In the genomic region with DNA sequence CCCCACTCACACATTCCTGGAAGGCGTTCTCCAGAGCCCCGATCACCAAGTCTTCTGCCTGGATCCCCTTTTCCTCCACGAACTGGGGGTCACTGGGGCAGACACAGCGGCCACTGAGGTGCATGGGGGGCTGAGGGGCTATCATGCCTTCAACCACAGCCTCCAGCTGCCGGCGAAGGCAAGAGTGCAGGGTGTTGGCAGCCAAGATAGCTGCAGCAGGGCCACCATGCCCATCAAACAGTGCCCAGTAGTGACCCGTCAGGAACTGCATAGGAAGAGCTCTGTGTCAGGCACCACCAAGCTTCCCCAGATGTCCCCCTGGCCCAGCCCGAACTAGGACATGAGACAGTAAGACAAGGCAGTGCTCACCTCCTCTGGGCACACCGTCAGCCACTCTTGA, we compare ENCODE assay signal across 12 mouse cellular contexts. TPM values are rescaled to one million over a fixed set of nuclear protein-coding genes. Genes with fewer than 3 reads are reported as not detected.
DNase-seq lines count a peak whose midpoint lies in the region; ATAC-seq and TF ChIP-seq lines count a peak whose summit lies in the region.
"Had no signal": no experiment of that assay in that cellular context is flagged by ENCODE, and none has a peak within 500 bp of the region (broad histone marks: within the 10 kb centered on the region; RNA-seq: fewer than 3 reads in every experiment).

No protein-coding gene starts in this region.

- peaks cover 9% of the 10 kb centered on the region; the same call in 1 of the 2 replicates for H3K36me3 ChIP-seq in intestine, embryonic 15.5 days
- H3K36me3 ChIP-seq in intestine, postnatal 0 days (ENCODE audit: control insufficient read depth, insufficient read depth), result no peaks in the 10 kb centered on the region
- peaks cover 30 to 39% of the 10 kb centered on the region in 2 experiments for H3K36me3 ChIP-seq in CH12.LX (replicated peaks in 1 of 2; ENCODE audit: control insufficient read depth in 1 of 2, insufficient read depth in 1 of 2, low read length in 1 of 2)
- H3K36me3 ChIP-seq in E14TG2a.4 (ENCODE audit: insufficient read depth, low read length), result peaks cover 50% of the 10 kb centered on the region
- peaks cover 32% of the 10 kb centered on the region for H3K36me3 ChIP-seq in limb, embryonic 15.5 days
- H3K36me3 ChIP-seq in forebrain, embryonic 16.5 days (ENCODE audit: control insufficient read depth, insufficient read depth), result no peaks in the 10 kb centered on the region

- DNase-seq in CH12.LX (ENCODE audit: extremely low read depth), result no peak
- no peak for DNase-seq in thymus, postnatal 36 days
- DNase-seq: cerebellum, postnatal 25 days; gastrocnemius, postnatal 36 days; kidney, postnatal 4 days had no signal

- TF ChIP-seq EP300 in CH12.LX (IDR thresholded peaks at IDR 0.05; ENCODE audit: low read length), result no peak

- no peaks in the 10 kb centered on the region for H3K9me3 ChIP-seq in intestine, embryonic 15.5 days
- no peaks in the 10 kb centered on the region for H3K9me3 ChIP-seq in intestine, postnatal 0 days (ENCODE audit: control insufficient read depth)
- no peaks in the 10 kb centered on the region for H3K9me3 ChIP-seq in CH12.LX (replicated peaks; ENCODE audit: low read length)
- peaks cover 5% of the 10 kb centered on the region for H3K9me3 ChIP-seq in E14TG2a.4 (ENCODE audit: low read length)
- no peaks in the 10 kb centered on the region for H3K9me3 ChIP-seq in limb, embryonic 15.5 days
- H3K9me3 ChIP-seq in forebrain, embryonic 16.5 days (ENCODE audit: control insufficient read depth, low read length), result no peaks in the 10 kb centered on the region

- in situ Hi-C loops in CH12.LX (cut with MboI; ENCODE audit: low pct_ligation_motif_present, low pct_unique_long_range_greater_than_20kb, low sequenced_read_pairs), result no loop called here

- WGBS in intestine, embryonic 15.5 days, result 88% methylated on average over 9 of the region's 9 CpGs
- 91% methylated on average over 9 of the region's 9 CpGs for WGBS in intestine, postnatal 0 days
- WGBS in limb, embryonic 15.5 days, result 85% methylated on average over 9 of the region's 9 CpGs
- WGBS in forebrain, embryonic 16.5 days, result 91% methylated on average over 9 of the region's 9 CpGs

- peaks cover 20% of the 10 kb centered on the region for H3K4me1 ChIP-seq in intestine, embryonic 15.5 days (replicated peaks)
- H3K4me1 ChIP-seq in intestine, postnatal 0 days (replicated peaks; ENCODE audit: control insufficient read depth, insufficient read depth, low read length), result peaks cover 4% of the 10 kb centered on the region; the same call in 1 of the 2 replicates
- peaks cover 25 to 80% of the 10 kb centered on the region in 2 experiments for H3K4me1 ChIP-seq in CH12.LX (ENCODE audit: control insufficient read depth in 1 of 2, insufficient read depth in 2 of 2)
- peaks cover 59% of the 10 kb centered on the region for H3K4me1 ChIP-seq in E14TG2a.4 (replicated peaks; ENCODE audit: low read depth, low read length)
- H3K4me1 ChIP-seq in limb, embryonic 15.5 days, result peaks cover 24% of the 10 kb centered on the region
- peaks cover 8% of the 10 kb centered on the region for H3K4me1 ChIP-seq in forebrain, embryonic 16.5 days (replicated peaks; ENCODE audit: control insufficient read depth, insufficient read depth, low read length)

- H3K27me3 ChIP-seq in intestine, embryonic 15.5 days (replicated peaks), result no peaks in the 10 kb centered on the region
- H3K27me3 ChIP-seq in intestine, postnatal 0 days (replicated peaks; ENCODE audit: control insufficient read depth, insufficient read depth, low read length), result no peaks in the 10 kb centered on the region
- no peaks in the 10 kb centered on the region for H3K27me3 ChIP-seq in CH12.LX (replicated peaks)
- H3K27me3 ChIP-seq in E14TG2a.4 (ENCODE audit: insufficient read depth, low read length), result no peaks in the 10 kb centered on the region; the same call in 1 of the 2 replicates
- no peaks in the 10 kb centered on the region for H3K27me3 ChIP-seq in limb, embryonic 15.5 days
- no peaks in the 10 kb centered on the region for H3K27me3 ChIP-seq in forebrain, embryonic 16.5 days (replicated peaks; ENCODE audit: control insufficient read depth, insufficient read depth, low read length)

- peaks cover 13% of the 10 kb centered on the region for H3K79me2 ChIP-seq in CH12.LX (replicated peaks; ENCODE audit: control insufficient read depth, extremely low read depth, insufficient read depth, poor library complexity, severe bottlenecking)

- peak overlapping the region; percentile 72; the same call in 1 of the 2 replicates for H3K4me3 ChIP-seq in intestine, embryonic 15.5 days (replicated peaks)
- no peak overlapping the region for H3K4me3 ChIP-seq in intestine, postnatal 0 days (ENCODE audit: low read depth, low read length)
- H3K4me3 ChIP-seq in CH12.LX (replicated peaks in 1 of 3; ENCODE audit: low read depth in 2 of 3, low read length in 2 of 3, poor library complexity in 1 of 3), result peak overlapping the region; percentile 56 to 86 (median 72)
- H3K4me3 ChIP-seq in E14TG2a.4 (replicated peaks; ENCODE audit: low read length), result peak overlapping the region; percentile 84
- H3K4me3 ChIP-seq in limb, embryonic 15.5 days, result peak overlapping the region; percentile 66; the same call in 1 of the 2 replicates
- no peak overlapping the region for H3K4me3 ChIP-seq in forebrain, embryonic 16.5 days (replicated peaks; ENCODE audit: low read length)

- 0 out of 2 replicates have a peak overlapping the region, but pooled peaks have one; percentile 79 for H3K4me2 ChIP-seq in intestine, embryonic 15.5 days (replicated peaks)
- H3K4me2 ChIP-seq in intestine, postnatal 0 days (replicated peaks; ENCODE audit: low read depth), result no peak overlapping the region
- peak overlapping the region; percentile 89 for H3K4me2 ChIP-seq in CH12.LX (ENCODE audit: insufficient read depth, low read depth, poor library complexity, severe bottlenecking)
- H3K4me2 ChIP-seq in limb, embryonic 15.5 days, result peak overlapping the region; percentile 57
- no peak overlapping the region for H3K4me2 ChIP-seq in forebrain, embryonic 16.5 days (ENCODE audit: low read length)

- dilution Hi-C loops in CH12.LX (cut with MboI; ENCODE audit: extremely low pct_ligation_motif_present, extremely low pct_unique_long_range_greater_than_20kb, low sequenced_read_pairs), result no loop called here

- no peak for TF ChIP-seq POLR2A in CH12.LX (IDR thresholded peaks at IDR 0.05; ENCODE audit: low read depth, low read length)

- no peak for TF ChIP-seq RAD21 in CH12.LX (IDR thresholded peaks at IDR 0.05; ENCODE audit: low read depth, low read length)

- ATAC-seq in intestine, embryonic 15.5 days, result no peak
- ATAC-seq in intestine, postnatal 0 days, result no peak
- no peak for ATAC-seq in limb, embryonic 15.5 days (ENCODE audit: insufficient number of reproducible peaks, low FRiP score, low TSS enrichment, low read depth)
- no peak for ATAC-seq in forebrain, embryonic 16.5 days

- H3K9ac ChIP-seq in intestine, embryonic 15.5 days, result no peak overlapping the region
- H3K9ac ChIP-seq in intestine, postnatal 0 days (ENCODE audit: low read depth, low read length), result no peak overlapping the region
- H3K9ac ChIP-seq in CH12.LX (ENCODE audit: insufficient read depth, low read depth), result peak overlapping the region; percentile 83; the same call in 1 of the 2 replicates
- H3K9ac ChIP-seq in limb, embryonic 15.5 days, result no peak overlapping the region
- H3K9ac ChIP-seq in forebrain, embryonic 16.5 days (replicated peaks; ENCODE audit: low read depth, low read length), result no peak overlapping the region

- H3K27ac ChIP-seq in intestine, embryonic 15.5 days, result no peak overlapping the region
- H3K27ac ChIP-seq in intestine, postnatal 0 days (ENCODE audit: low read depth, low read length), result no peak overlapping the region
- peak overlapping the region; percentile 30; the same call in 1 of the 2 replicates for H3K27ac ChIP-seq in CH12.LX (ENCODE audit: insufficient read depth, low read depth)
- H3K27ac ChIP-seq in limb, embryonic 15.5 days, result no peak overlapping the region
- no peak overlapping the region for H3K27ac ChIP-seq in forebrain, embryonic 16.5 days (ENCODE audit: low read length)
- H3K27ac ChIP-seq: hindbrain, embryonic 14.5 days had no signal

- TF ChIP-seq CTCF in intestine, postnatal 0 days (IDR thresholded peaks at IDR 0.05; ENCODE audit: low read depth), result no peak
- TF ChIP-seq CTCF in CH12.LX (conservative IDR thresholded peaks at IDR 0.05 in 1 of 2, IDR thresholded peaks at IDR 0.05 in 1 of 2; ENCODE audit: low read depth in 2 of 2, low read length in 2 of 2), result no peak
- no peak for TF ChIP-seq CTCF in E14TG2a.4 (conservative IDR thresholded peaks at IDR 0.05; ENCODE audit: low read length)

RNA-seq across cellular contexts. Expression of a gene that starts 1.8 kb away (rescaled TPM):
- polyA plus RNA-seq in intestine, embryonic 15.5 days (2015; fragmentation: Nextera tagmentation; extraction: Ambion mirVana), result 30.4 and 31.7 TPM in 2 replicates
- polyA plus RNA-seq in intestine, postnatal 0 days (2015; fragmentation: Nextera tagmentation; extraction: Ambion mirVana), result 10.0 and 10.8 TPM in 2 replicates
- total RNA-seq in CH12.LX (2012; rRNA removed), result 86.0 and 103 TPM in 2 replicates
- total RNA-seq in CH12.LX (2014; rRNA removed), result 54.7 and 60.1 TPM in 2 replicates
- 99.8 and 111 TPM in 2 replicates for polyA plus RNA-seq in CH12.LX (2012; ENCODE audit: insufficient read length, low read depth)
- polyA plus RNA-seq in limb, embryonic 15.5 days (2015; fragmentation: Nextera tagmentation; extraction: Ambion mirVana), result 48.6 and 52.2 TPM in 2 replicates
- 14.0 and 14.7 TPM in 2 replicates for polyA plus RNA-seq in forebrain, embryonic 16.5 days (2015; fragmentation: Nextera tagmentation; extraction: Ambion mirVana)

RNA-seq across cellular contexts. Expression of a gene that starts 5.2 kb away (rescaled TPM):
- polyA plus RNA-seq in intestine, embryonic 15.5 days (2015; fragmentation: Nextera tagmentation; extraction: Ambion mirVana), result 51.5 and 52.5 TPM in 2 replicates
- polyA plus RNA-seq in intestine, postnatal 0 days (2015; fragmentation: Nextera tagmentation; extraction: Ambion mirVana), result 21.9 and 25.6 TPM in 2 replicates
- total RNA-seq in CH12.LX (2012; rRNA removed) (120 and 156 TPM in 2 replicates), CH12.LX (2014; rRNA removed) (177 and 186 TPM in 2 replicates)
- polyA plus RNA-seq in CH12.LX (2012; ENCODE audit: insufficient read length, low read depth), result 129 and 131 TPM in 2 replicates
- polyA plus RNA-seq in limb, embryonic 15.5 days (2015; fragmentation: Nextera tagmentation; extraction: Ambion mirVana), result 60.0 and 68.5 TPM in 2 replicates
- polyA plus RNA-seq in forebrain, embryonic 16.5 days (2015; fragmentation: Nextera tagmentation; extraction: Ambion mirVana), result 56.6 and 58.7 TPM in 2 replicates

RNA-seq across cellular contexts. Expression of a gene that starts 24.7 kb away (rescaled TPM):
- polyA plus RNA-seq in intestine, embryonic 15.5 days (2015; fragmentation: Nextera tagmentation; extraction: Ambion mirVana), result 0.16 and 0.19 TPM in 2 replicates
- 0.08 and 0.09 TPM in 2 replicates for polyA plus RNA-seq in intestine, postnatal 0 days (2015; fragmentation: Nextera tagmentation; extraction: Ambion mirVana)
- total RNA-seq in CH12.LX (2012; rRNA removed) (1.4 and 1.5 TPM in 2 replicates), CH12.LX (2014; rRNA removed) (0.54 and 1.0 TPM in 2 replicates)
- 9.9 and 12.5 TPM in 2 replicates for polyA plus RNA-seq in CH12.LX (2012; ENCODE audit: insufficient read length, low read depth)
- 0.07 and 0.12 TPM in 2 replicates for polyA plus RNA-seq in limb, embryonic 15.5 days (2015; fragmentation: Nextera tagmentation; extraction: Ambion mirVana)
- not detected in 2 replicates for polyA plus RNA-seq in forebrain, embryonic 16.5 days (2015; fragmentation: Nextera tagmentation; extraction: Ambion mirVana)
- total RNA-seq: megakaryocyte-erythroid progenitor cell, adult 5-6 weeks had no signal

RNA-seq across cellular contexts. Expression of a gene that starts 27.0 kb away (rescaled TPM):
- 16.5 and 19.0 TPM in 2 replicates for polyA plus RNA-seq in intestine, embryonic 15.5 days (2015; fragmentation: Nextera tagmentation; extraction: Ambion mirVana)
- 10.6 and 11.3 TPM in 2 replicates for polyA plus RNA-seq in intestine, postnatal 0 days (2015; fragmentation: Nextera tagmentation; extraction: Ambion mirVana)
- total RNA-seq in CH12.LX (2012; rRNA removed) (70.4 and 90.7 TPM in 2 replicates), CH12.LX (2014; rRNA removed) (117 and 131 TPM in 2 replicates)
- polyA plus RNA-seq in CH12.LX (2012; ENCODE audit: insufficient read length, low read depth), result 93.6 and 100 TPM in 2 replicates
- polyA plus RNA-seq in limb, embryonic 15.5 days (2015; fragmentation: Nextera tagmentation; extraction: Ambion mirVana), result 23.5 and 29.2 TPM in 2 replicates
- polyA plus RNA-seq in forebrain, embryonic 16.5 days (2015; fragmentation: Nextera tagmentation; extraction: Ambion mirVana), result 37.3 and 41.6 TPM in 2 replicates

RNA-seq across cellular contexts. Expression of a gene that starts 39.8 kb away (rescaled TPM):
- polyA plus RNA-seq in intestine, embryonic 15.5 days (2015; fragmentation: Nextera tagmentation; extraction: Ambion mirVana), result 3.4 and 4.3 TPM in 2 replicates
- polyA plus RNA-seq in intestine, postnatal 0 days (2015; fragmentation: Nextera tagmentation; extraction: Ambion mirVana), result 17.4 and 20.6 TPM in 2 replicates
- total RNA-seq in CH12.LX (2012; rRNA removed), result 3.0 and 3.4 TPM in 2 replicates
- total RNA-seq in CH12.LX (2014; rRNA removed), result 2.1 and 3.0 TPM in 2 replicates
- polyA plus RNA-seq in CH12.LX (2012; ENCODE audit: insufficient read length, low read depth), result 2.8 and 3.1 TPM in 2 replicates
- polyA plus RNA-seq in limb, embryonic 15.5 days (2015; fragmentation: Nextera tagmentation; extraction: Ambion mirVana), result 2.5 TPM in 2 replicates
- 2.2 and 3.0 TPM in 2 replicates for polyA plus RNA-seq in forebrain, embryonic 16.5 days (2015; fragmentation: Nextera tagmentation; extraction: Ambion mirVana)

Comparison
In these comparisons a context has a peak if more than half of its experiments do, and no peak if none do; other contexts are left out.
1. H3K4me2 ChIP-seq: peak in intestine, embryonic 15.5 days (single experiment), CH12.LX (single experiment) and limb, embryonic 15.5 days (single experiment); none in intestine, postnatal 0 days (single experiment) and forebrain, embryonic 16.5 days (single experiment).
2. H3K4me3 ChIP-seq: peak in intestine, embryonic 15.5 days (single experiment), CH12.LX (3 of 3), E14TG2a.4 (single experiment) and limb, embryonic 15.5 days (single experiment); none in intestine, postnatal 0 days (single experiment) and forebrain, embryonic 16.5 days (single experiment).